Mouse (Mus musculus) stomach, postnatal 0 days (tissue): Measurements from ENCODE around the gene Dnah2.

Source experiments
- CTCF ChIP-seq: IDR thresholded peaks from 2 replicates; pipeline ENCODE4 v1.5.1; 2016; ENCODE audit warnings: antibody characterized with exemption, low read depth, mild to moderate bottlenecking, moderate library complexity
- EP300 ChIP-seq: optimal IDR thresholded peaks from 2 replicates; pipeline ENCODE3; 2016; ENCODE audit warnings: antibody characterized with exemption

GRCm38 (mm10) chr11:69552622-69553340, 3.9 kb upstream of the Dnah2 start:
- TF ChIP-seq CTCF (no peak), EP300 (no peak)
